Mouse (Mus musculus): Measurements from ENCODE around the gene Safb2.

Safb2 gene

GRCm38 (mm10) chr17:56609452-56610171 is 25.2 kb upstream of the Safb2 start, which contains the start of gene 2410015M20Rik:
Gene 2410015M20Rik (minus strand): TSS chr17:56609771.
- peak; percentile 100 for DNase-seq (ENCODE audit: low read depth, low spot score)

- DNase-seq (ENCODE audit: low read depth, low spot score) = no peak
These were observed 24.3 kb upstream of the Safb2 start for GRCm38 (mm10) chr17:56608699-56609098.

GRCm38 (mm10) chr17:56607521-56608062 is 23.2 kb upstream of the Safb2 start:
- no peak for DNase-seq (ENCODE audit: low read depth, low spot score)

- DNase-seq (ENCODE audit: low read depth, low spot score) = no peak
These were observed 21.0 kb upstream of the Safb2 start for GRCm38 (mm10) chr17:56605431-56605830.

- DNase-seq (ENCODE audit: low read depth, low spot score) = no peak
These were observed 20.0 kb upstream of the Safb2 start for GRCm38 (mm10) chr17:56604422-56604821.

- DNase-seq (ENCODE audit: low read depth, low spot score) = no peak
These were observed 19.6 kb upstream of the Safb2 start for GRCm38 (mm10) chr17:56604070-56604380.

GRCm38 (mm10) chr17:56603186-56604069 is 19.0 kb upstream of the Safb2 start:
- peak; percentile 35 for DNase-seq (ENCODE audit: low read depth, low spot score)

GRCm38 (mm10) chr17:56593527-56594271 is 9.3 kb upstream of the Safb2 start:
- DNase-seq (ENCODE audit: low read depth, low spot score) = no peak

- no peak for DNase-seq (ENCODE audit: low read depth, low spot score)
These were observed 8.2 kb upstream of the Safb2 start for GRCm38 (mm10) chr17:56592553-56592952.

- DNase-seq (ENCODE audit: low read depth, low spot score) = no peak
These were observed 4.5 kb upstream of the Safb2 start for GRCm38 (mm10) chr17:56588921-56589320.

GRCm38 (mm10) chr17:56587773-56588172 is 3.4 kb upstream of the Safb2 start:
- DNase-seq (ENCODE audit: low read depth, low spot score) = no peak

- DNase-seq (ENCODE audit: low read depth, low spot score) = peak; percentile 55
These were observed 911 bp upstream of the Safb2 start for GRCm38 (mm10) chr17:56585171-56585821.

GRCm38 (mm10) chr17:56583611-56584256 is 651 bp downstream of the Safb2 start:
- DNase-seq (ENCODE audit: low read depth, low spot score) = no peak

- no peak for DNase-seq (ENCODE audit: low read depth, low spot score)
These were observed 1.3 kb downstream of the Safb2 start for GRCm38 (mm10) chr17:56583071-56583470.

GRCm38 (mm10) chr17:56572939-56573338 is 11.4 kb downstream of the Safb2 start:
- DNase-seq (ENCODE audit: low read depth, low spot score) = no peak

GRCm38 (mm10) chr17:56572154-56572553 is 12.2 kb downstream of the Safb2 start:
- DNase-seq (ENCODE audit: low read depth, low spot score) = peak; percentile 45

- no peak for DNase-seq (ENCODE audit: low read depth, low spot score)
These were observed 14.1 kb downstream of the Safb2 start for GRCm38 (mm10) chr17:56570287-56570686.

GRCm38 (mm10) chr17:56567370-56567769 is 17.0 kb downstream of the Safb2 start:
- DNase-seq (ENCODE audit: low read depth, low spot score) = no peak

- no peak for DNase-seq (ENCODE audit: low read depth, low spot score)
These were observed 17.5 kb downstream of the Safb2 start for GRCm38 (mm10) chr17:56566918-56567317.

- DNase-seq (ENCODE audit: low read depth, low spot score) = no peak
These were observed 18.1 kb downstream of the Safb2 start for GRCm38 (mm10) chr17:56566293-56566692.

- DNase-seq (ENCODE audit: low read depth, low spot score) = no peak
These were observed 22.5 kb downstream of the Safb2 start for GRCm38 (mm10) chr17:56561866-56562265.
